Mouse (Mus musculus): ENCODE results near the gene M1ap.

Gene M1ap

GRCm38 (mm10) chr6:83077630-83078323 is 131.1 kb downstream of the M1ap start, which contains the start of gene Pcgf1:
Pcgf1 (plus strand) TSS chr6:83077869.
- peak in 1 of 2 experiments; percentile 53 for DNase-seq

GRCm38 (mm10) chr6:83078324-83078858 is 131.7 kb downstream of the M1ap start:
- DNase-seq, result peak; percentile 99 to 100
